ENCODE assay signal across 14 mouse cellular contexts in genomic region chr11:95619886-95620444, GRCm38 (mm10).
"Had no signal": no experiment of that assay in that cellular context is flagged by ENCODE, and none has a peak within 500 bp of the region (broad histone marks: within the 10 kb centered on the region; RNA-seq: fewer than 3 reads in every experiment).

No protein-coding gene starts in this region.

- DNase-seq: kidney, adult 9 months; kidney, postnatal 14 days; layer of hippocampus, adult 9-11 months; liver, embryonic 13.5 days; lung, embryonic 14.5 days; right cerebral cortex, postnatal 4 days; spleen, adult 18-20 months; thymus, postnatal 36 days had no signal

- H3K36me3 ChIP-seq: liver, embryonic 13.5 days; midbrain, embryonic 12.5 days; midbrain, embryonic 15.5 days; neural tube, embryonic 12.5 days; stomach, embryonic 15.5 days had no signal

- H3K9ac ChIP-seq: liver, embryonic 13.5 days; lung, embryonic 14.5 days; midbrain, embryonic 12.5 days; midbrain, embryonic 15.5 days; neural tube, embryonic 12.5 days; stomach, embryonic 15.5 days had no signal

- H3K27me3 ChIP-seq: midbrain, embryonic 15.5 days; stomach, embryonic 15.5 days had no signal

- H3K4me3 ChIP-seq: layer of hippocampus, adult 2 months; liver, embryonic 13.5 days; midbrain, embryonic 12.5 days; midbrain, embryonic 15.5 days; neural tube, embryonic 12.5 days; stomach, embryonic 15.5 days had no signal

- H3K9me3 ChIP-seq: liver, embryonic 13.5 days; midbrain, embryonic 12.5 days; midbrain, embryonic 15.5 days; neural tube, embryonic 12.5 days; stomach, embryonic 15.5 days had no signal

- H3K27ac ChIP-seq: layer of hippocampus, adult 2 months; liver, embryonic 13.5 days; macrophage; midbrain, embryonic 12.5 days; midbrain, embryonic 15.5 days; neural tube, embryonic 12.5 days; stomach, embryonic 15.5 days had no signal
